Mouse (Mus musculus) cerebellum, adult 8-10 months (tissue): ENCODE data around the gene Cst10.
A peak's percentile ranks its signal among the peaks of the same experiment; 100 is the strongest.

ENCODE experiments used
- DNase-seq: peaks from one replicate; pipeline ENCODE4 v3.0.0; 2022

Cst10 gene

GRCm38 (mm10) chr2:149404757-149405156 is at the start of gene Cst10:
Gene Cst10 (plus strand): TSS chr2:149405057.
- no peak for DNase-seq

GRCm38 (mm10) chr2:149392951-149393350 is 11.9 kb upstream of the Cst10 start:
- no peak for DNase-seq

- peak; percentile 19 for DNase-seq
Measured at GRCm38 (mm10) chr2:149422564-149422963, 17.7 kb downstream of the Cst10 start.
